In the genomic region with DNA sequence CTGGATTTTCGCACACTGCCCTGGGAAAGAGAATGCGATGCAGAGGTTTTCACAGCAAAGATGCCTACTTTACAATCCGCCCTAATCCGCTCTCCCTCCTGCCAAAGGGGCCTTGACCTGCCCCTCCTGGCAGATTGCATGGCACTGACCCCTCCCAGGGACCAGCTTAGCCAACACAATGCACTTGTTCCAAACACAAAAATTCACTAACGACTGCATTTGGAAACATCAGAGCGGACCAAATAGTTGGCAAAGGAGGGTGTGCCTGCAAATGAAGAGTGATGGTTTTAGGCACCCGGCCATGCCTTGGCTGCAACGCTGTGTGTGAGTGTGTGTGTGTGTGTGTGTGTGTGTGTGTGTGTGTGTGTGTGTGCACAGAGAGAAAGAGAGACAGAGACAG, we compare ENCODE assay signal across 11 mouse cellular contexts. TPM values are rescaled to one million over a fixed set of nuclear protein-coding genes. Genes with fewer than 3 reads are reported as not detected.
A peak's percentile ranks its signal among the peaks of the same experiment; 100 is the strongest.
DNase-seq lines count a peak whose midpoint lies in the region; ATAC-seq lines count a peak whose summit lies in the region.
"Had no signal": no experiment of that assay in that cellular context is flagged by ENCODE, and none has a peak within 500 bp of the region (broad histone marks: within the 10 kb centered on the region; RNA-seq: fewer than 3 reads in every experiment).

No protein-coding gene starts in this region.

- peak; percentile 52 to 59 for DNase-seq in layer of hippocampus, postnatal 10 days (ENCODE audit: low spot score in 2 of 2)
- no peak for DNase-seq in layer of hippocampus, adult 9-10 months (ENCODE audit: low spot score)
- DNase-seq in adrenal gland, postnatal 36 days = peak; percentile 23 to 25
- DNase-seq: kidney, adult 11 months; liver, embryonic 13.5 days; spleen, adult 18-20 months; thymus, postnatal 36 days had no signal

- peaks cover 35% of the 10 kb centered on the region for H3K4me1 ChIP-seq in forebrain, embryonic 12.5 days
- peaks cover 31% of the 10 kb centered on the region for H3K4me1 ChIP-seq in midbrain, embryonic 13.5 days (replicated peaks)
- peaks cover 8% of the 10 kb centered on the region; the same call in 1 of the 2 replicates for H3K4me1 ChIP-seq in kidney, embryonic 16.5 days (ENCODE audit: insufficient read depth, low read length)
- H3K4me1 ChIP-seq: liver, embryonic 13.5 days had no signal

- no peak overlapping the region for H3K4me3 ChIP-seq in forebrain, embryonic 12.5 days (replicated peaks)
- no peak overlapping the region for H3K4me3 ChIP-seq in midbrain, embryonic 13.5 days (replicated peaks)
- no peak overlapping the region for H3K4me3 ChIP-seq in kidney, embryonic 16.5 days (ENCODE audit: low read length)
- H3K4me3 ChIP-seq: liver, embryonic 13.5 days had no signal

- peak; percentile 49 for ATAC-seq in forebrain, embryonic 12.5 days (ENCODE audit: low FRiP score)
- peak; percentile 69 for ATAC-seq in midbrain, embryonic 13.5 days
- ATAC-seq in kidney, embryonic 16.5 days (ENCODE audit: low FRiP score, low TSS enrichment) = no peak
- no peak for ATAC-seq in erythroblast, adult 5-6 weeks (replicated peaks; ENCODE audit: low FRiP score, poor library complexity, severe bottlenecking)

- H3K27ac ChIP-seq in forebrain, embryonic 12.5 days = peak overlapping the region; percentile 50; the same call in 1 of the 2 replicates
- no peak overlapping the region for H3K27ac ChIP-seq in midbrain, embryonic 13.5 days
- H3K27ac ChIP-seq in kidney, embryonic 16.5 days (ENCODE audit: low read length) = no peak overlapping the region
- H3K27ac ChIP-seq: liver, embryonic 13.5 days had no signal

- WGBS in forebrain, embryonic 12.5 days = 16% methylated on average over 8 of the region's 8 CpGs
- 21% methylated on average over 8 of the region's 8 CpGs for WGBS in midbrain, embryonic 13.5 days
- WGBS in kidney, embryonic 16.5 days = 78% methylated on average over 8 of the region's 8 CpGs

- H3K9ac ChIP-seq in forebrain, embryonic 12.5 days = no peak overlapping the region
- H3K9ac ChIP-seq in midbrain, embryonic 13.5 days (replicated peaks) = 0 out of 2 replicates have a peak overlapping the region, but pooled peaks have one; percentile 14
- H3K9ac ChIP-seq in kidney, embryonic 16.5 days (replicated peaks; ENCODE audit: low read length) = no peak overlapping the region
- H3K9ac ChIP-seq: liver, embryonic 13.5 days had no signal

- no peaks in the 10 kb centered on the region for H3K9me3 ChIP-seq in forebrain, embryonic 12.5 days
- H3K9me3 ChIP-seq in midbrain, embryonic 13.5 days = no peaks in the 10 kb centered on the region
- no peaks in the 10 kb centered on the region for H3K9me3 ChIP-seq in kidney, embryonic 16.5 days (ENCODE audit: low read length)
- H3K9me3 ChIP-seq: liver, embryonic 13.5 days had no signal

- H3K4me2 ChIP-seq in forebrain, embryonic 12.5 days = 0 out of 2 replicates have a peak overlapping the region, but pooled peaks have one; percentile 15
- H3K4me2 ChIP-seq in midbrain, embryonic 13.5 days (replicated peaks) = peak overlapping the region; percentile 9; the same call in 1 of the 2 replicates
- H3K4me2 ChIP-seq in kidney, embryonic 16.5 days (replicated peaks; ENCODE audit: low read depth, low read length) = no peak overlapping the region
- H3K4me2 ChIP-seq: liver, embryonic 13.5 days had no signal

- peaks cover 58% of the 10 kb centered on the region for H3K27me3 ChIP-seq in forebrain, embryonic 12.5 days
- peaks cover 79% of the 10 kb centered on the region for H3K27me3 ChIP-seq in midbrain, embryonic 13.5 days
- H3K27me3 ChIP-seq in kidney, embryonic 16.5 days (ENCODE audit: insufficient read depth, low read length) = no peaks in the 10 kb centered on the region
- H3K27me3 ChIP-seq: liver, embryonic 13.5 days had no signal

- no peaks in the 10 kb centered on the region for H3K36me3 ChIP-seq in forebrain, embryonic 12.5 days (replicated peaks)
- H3K36me3 ChIP-seq in midbrain, embryonic 13.5 days = no peaks in the 10 kb centered on the region
- no peaks in the 10 kb centered on the region for H3K36me3 ChIP-seq in kidney, embryonic 16.5 days (ENCODE audit: insufficient read depth, low read length)
- H3K36me3 ChIP-seq: liver, embryonic 13.5 days had no signal

RNA-seq across cellular contexts. Expression of a gene that starts 32.6 kb away (rescaled TPM):
- total RNA-seq in layer of hippocampus, postnatal 10 days (2021) = under 1 TPM; 0.33 to 0.41 TPM
- total RNA-seq in adrenal gland, postnatal 36 days (2021) = not detected
- polyA plus RNA-seq in forebrain, embryonic 12.5 days (2016; fragmentation: Nextera tagmentation; extraction: Ambion mirVana) = not detected in 2 replicates
- not detected in 2 replicates for polyA plus RNA-seq in midbrain, embryonic 13.5 days (2015; fragmentation: Nextera tagmentation; extraction: Ambion mirVana)
- not detected in 2 replicates for polyA plus RNA-seq in kidney, embryonic 16.5 days (2015; fragmentation: Nextera tagmentation; extraction: Ambion mirVana)
- total RNA-seq in erythroblast, adult 5-6 weeks (2015; ENCODE audit: low replicate concordance) = not detected in 2 replicates
- not detected in 2 replicates for total RNA-seq in erythroblast, adult 5-6 weeks (2017; ENCODE audit: low replicate concordance)
- polyA plus RNA-seq: liver, embryonic 13.5 days had no signal

Comparison
In these comparisons a context has a peak if more than half of its experiments do, and no peak if none do; other contexts are left out.
1. ATAC-seq: peak in forebrain, embryonic 12.5 days (single experiment) and midbrain, embryonic 13.5 days (single experiment); none in kidney, embryonic 16.5 days (single experiment) and erythroblast, adult 5-6 weeks (single experiment).